Mouse (Mus musculus): ENCODE measurements around the gene Xlr4c.
"Not testable (repeated sequence)": the region's sequence is repeated elsewhere in the genome, so short reads cannot be mapped to it uniquely, and the experiment has no call there.

- not testable (repeated sequence) for TF ChIP-seq CTCF (IDR thresholded peaks at IDR 0.05; ENCODE audit: low read depth); EP300 (optimal IDR thresholded peaks at IDR 0.05)
These were observed 51.0 kb downstream of the Xlr4c start, which contains the start of gene Xlr3b for GRCm38 (mm10) chrX:73191934-73192333.
